Mouse (Mus musculus) frontal cortex, adult (tissue): ENCODE results near the gene Rbfox3.

Source experiments
- ATAC-seq: cut with Nextera tagmentation; 2 replicates; pipeline ENCODE4 v1.9.2; 2017; ENCODE audit warnings: mild to moderate bottlenecking, moderate library complexity, mixed read lengths; ENCODE audit not compliant: low TSS enrichment

Gene Rbfox3

DNA sequence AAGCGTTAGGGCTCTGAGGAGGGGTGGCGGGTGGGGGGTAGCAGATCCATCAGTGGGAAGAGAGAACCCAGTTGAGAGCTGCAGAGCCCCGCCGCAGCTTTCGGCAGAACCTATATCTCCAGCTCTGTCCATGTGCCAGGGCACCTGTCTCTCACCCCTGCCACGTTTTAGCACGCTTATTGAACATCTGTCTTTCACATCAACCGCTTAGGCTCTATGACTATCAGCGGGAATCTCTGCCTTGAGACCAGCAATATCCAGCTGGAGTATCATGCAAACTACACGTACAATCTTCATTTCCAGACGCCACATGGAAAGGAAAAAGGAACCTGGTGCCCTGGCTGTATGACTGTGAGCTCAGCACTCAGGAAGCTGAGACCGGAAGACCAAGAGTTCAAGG lies 182.6 kb downstream of the Rbfox3 start:
- ATAC-seq: no peak

DNA sequence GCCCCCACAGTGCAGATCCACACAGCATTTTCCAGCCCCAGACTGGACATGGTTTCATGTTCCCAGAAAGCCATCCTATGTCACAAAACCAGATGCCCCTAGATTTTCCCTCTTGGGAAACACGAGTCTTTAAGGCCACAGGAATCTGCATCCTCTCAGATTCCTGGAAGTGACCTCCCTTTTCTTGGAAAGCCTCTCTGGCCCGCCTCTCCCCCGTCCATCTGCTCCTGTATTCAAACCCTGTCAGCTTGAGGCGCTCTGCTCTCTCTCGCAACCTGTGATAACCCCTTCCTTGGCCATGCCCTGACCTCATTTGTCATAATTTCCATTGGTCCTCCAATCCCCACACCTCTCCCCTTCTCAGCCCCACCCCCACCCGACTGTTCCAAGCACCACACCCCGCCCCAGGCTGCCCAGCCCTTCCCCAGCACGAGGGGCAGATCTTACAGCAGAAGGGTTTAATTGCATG lies 183.3 kb downstream of the Rbfox3 start:
- no peak for ATAC-seq

DNA sequence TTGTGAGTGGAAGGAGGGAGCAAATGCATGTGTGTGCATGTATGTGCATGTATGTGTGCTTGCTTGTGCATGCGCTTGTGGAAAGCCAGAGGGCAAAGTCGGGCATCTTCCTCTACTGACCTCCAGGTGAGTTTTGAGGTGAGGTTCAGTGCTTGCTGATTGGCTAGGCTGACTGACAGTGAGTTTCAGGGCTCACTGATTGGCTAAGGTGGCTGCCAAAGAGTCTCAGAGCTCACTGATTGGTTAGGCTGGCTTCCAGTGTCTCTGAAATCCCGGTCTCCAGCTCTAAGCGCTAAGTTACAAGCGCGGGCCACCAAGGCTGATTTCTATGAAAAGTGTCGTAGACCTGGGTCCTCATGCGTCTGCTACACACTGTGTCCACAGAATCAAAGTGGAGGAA lies 185.0 kb downstream of the Rbfox3 start:
- ATAC-seq: no peak

DNA sequence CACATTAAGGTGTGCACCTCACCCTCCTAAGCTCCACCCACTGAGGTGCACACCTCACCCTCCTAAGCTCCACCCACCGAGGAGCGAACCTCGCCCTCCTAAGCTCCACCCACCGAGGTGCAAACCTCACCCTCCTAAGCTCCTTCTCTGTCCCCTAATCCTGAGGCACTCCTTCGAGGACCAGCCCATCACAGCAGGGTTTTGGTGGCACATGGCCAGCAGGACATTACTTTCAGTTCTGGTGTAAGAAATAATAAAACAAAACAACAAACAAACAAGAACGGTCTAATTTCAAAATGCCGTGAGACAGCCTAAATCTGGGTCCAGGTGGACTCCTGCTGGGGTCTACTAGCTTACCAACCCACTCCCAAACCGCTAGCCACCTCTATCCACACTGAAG lies 187.0 kb downstream of the Rbfox3 start:
- no peak for ATAC-seq

DNA sequence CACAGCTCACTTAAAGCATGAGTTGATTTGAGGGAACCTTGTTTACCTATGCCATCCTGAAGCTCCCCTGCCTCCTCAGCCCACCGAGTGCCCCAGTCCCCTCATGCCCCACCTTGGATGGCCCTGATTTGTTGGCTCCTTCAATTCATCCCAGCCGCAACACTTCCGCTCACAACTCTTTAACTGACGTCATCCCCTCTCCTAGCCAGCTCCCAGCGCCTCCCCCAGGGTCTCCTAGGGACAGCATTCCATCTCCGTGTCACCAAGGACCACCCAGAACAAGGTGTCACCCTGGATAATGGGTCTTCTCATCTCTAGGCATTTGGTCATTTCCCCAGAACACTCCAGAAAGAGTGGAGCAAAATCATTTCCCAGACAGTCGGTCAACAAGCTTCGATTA lies 188.2 kb downstream of the Rbfox3 start:
- no peak for ATAC-seq

DNA sequence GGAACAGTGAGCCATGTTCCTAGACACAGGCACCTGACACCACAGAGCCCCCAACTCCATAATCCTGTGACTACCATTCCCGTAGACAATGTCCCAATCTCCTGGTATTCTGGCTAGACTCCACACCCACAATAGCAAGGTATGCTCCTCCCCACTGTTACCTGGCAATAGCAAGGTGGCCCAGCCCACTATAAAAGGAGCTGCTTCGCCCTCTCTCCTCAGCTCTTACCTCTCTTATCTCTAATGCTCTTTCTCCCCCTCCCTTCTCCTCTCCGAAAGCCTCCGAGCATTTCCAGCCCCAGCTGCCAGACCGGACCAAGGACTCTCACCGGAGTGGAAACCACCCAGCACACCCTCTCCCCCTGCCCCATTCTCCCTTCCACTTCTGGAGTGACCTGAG lies 189.5 kb downstream of the Rbfox3 start:
- ATAC-seq: no peak

DNA sequence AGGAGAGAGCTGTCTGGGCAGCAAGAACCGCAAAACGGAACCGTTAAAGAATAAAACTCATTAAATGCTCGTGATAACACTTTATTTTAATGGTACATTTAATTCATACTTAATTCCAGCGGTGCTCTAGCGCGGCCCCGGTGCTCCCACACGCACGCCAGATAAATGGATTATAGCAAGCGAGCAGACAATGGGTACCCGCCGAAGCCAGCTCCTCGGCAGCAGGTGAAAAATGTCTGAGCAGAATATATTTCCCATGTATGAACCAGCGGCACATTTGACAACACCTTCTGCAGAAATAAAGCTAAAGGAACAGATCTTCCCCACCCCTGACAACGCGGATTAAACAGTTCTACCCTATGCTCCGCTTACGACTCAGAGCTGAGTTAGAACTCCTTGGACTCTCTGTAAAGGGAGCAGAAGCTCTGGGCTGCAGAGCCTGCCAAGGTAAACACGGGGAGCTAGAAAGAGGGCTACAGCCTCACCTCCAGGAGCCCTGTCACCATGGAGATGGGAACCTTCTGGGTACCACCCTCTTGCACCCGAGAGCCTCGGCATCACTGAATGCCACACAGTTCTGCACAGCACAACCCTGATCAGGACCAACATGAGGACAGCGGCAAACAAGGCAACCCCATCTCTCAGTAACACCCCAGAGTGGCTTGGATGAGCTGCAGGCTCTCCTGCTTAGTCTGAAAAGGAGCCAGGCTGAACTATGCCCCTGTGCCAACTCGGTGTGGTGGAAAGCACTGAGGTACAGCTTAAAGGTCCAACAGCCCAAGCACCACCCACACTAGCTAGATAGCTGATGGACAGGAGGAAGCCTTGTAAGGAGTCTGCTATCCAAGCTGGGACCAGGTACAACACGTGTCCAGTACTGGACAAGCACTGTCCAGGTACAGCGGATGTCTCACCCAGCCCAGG lies 196.5 kb downstream of the Rbfox3 start:
- ATAC-seq: peak; percentile 32

DNA sequence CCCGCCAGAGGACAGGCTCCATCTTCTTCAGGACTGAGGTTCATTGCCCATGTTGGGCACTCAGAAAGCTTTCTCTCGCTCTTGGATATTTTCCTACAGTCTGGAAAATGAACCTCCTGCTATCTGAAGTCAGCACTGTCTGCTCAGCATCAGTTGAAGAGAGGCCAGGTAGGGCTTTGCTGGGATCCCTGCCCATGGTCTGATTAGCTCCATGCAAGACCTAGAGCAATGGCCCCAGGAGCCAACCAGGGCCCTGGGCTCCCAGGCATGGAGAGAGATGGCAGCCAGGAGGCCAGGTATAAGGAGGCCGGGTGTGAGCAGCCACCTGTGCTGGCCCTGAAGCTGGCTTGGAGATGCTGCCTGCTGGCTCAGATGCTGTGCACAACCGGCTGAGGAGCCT lies 198.6 kb downstream of the Rbfox3 start:
- ATAC-seq: 0 out of 2 replicates have a peak, but pooled peaks have one; percentile 3

DNA sequence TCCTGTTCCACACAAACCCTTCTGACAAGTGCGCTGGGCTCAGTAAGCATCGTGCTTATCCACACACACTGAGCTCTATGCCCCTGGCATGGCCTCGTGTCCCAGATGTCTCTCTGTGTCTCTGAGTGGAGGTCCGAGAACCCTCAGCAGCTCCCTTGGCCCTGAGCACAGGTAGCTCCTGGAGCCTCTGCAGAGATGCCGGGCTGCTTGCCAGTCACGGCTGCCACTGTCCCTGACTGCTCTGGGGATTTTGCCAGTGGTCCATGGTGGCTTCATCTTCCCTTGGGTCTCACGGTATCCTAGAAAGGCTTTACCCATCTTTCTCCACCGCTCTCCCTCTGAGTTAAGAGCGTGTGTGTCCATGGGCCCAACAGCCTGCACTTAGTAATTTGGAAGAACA lies 199.3 kb downstream of the Rbfox3 start:
- no peak for ATAC-seq

DNA sequence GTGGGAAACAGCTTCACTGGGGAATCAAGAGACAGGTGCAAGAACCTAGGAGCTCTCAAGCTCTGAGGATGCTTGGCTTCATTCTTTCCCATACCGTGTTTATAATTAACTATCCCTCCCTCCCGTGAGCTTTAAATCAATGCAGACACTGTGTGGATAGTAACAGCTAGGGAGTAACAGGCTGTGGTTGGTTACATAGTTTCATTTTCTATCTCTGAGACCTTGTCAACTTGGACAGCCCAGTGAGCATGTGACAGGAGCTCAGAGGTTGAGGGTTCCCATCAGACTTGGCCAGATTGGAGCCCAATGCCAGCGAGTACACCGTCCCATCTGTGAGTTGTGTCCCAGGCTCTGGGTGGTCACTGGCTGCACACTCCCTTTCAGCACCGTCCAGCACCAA lies 201.4 kb downstream of the Rbfox3 start:
- ATAC-seq: no peak

DNA sequence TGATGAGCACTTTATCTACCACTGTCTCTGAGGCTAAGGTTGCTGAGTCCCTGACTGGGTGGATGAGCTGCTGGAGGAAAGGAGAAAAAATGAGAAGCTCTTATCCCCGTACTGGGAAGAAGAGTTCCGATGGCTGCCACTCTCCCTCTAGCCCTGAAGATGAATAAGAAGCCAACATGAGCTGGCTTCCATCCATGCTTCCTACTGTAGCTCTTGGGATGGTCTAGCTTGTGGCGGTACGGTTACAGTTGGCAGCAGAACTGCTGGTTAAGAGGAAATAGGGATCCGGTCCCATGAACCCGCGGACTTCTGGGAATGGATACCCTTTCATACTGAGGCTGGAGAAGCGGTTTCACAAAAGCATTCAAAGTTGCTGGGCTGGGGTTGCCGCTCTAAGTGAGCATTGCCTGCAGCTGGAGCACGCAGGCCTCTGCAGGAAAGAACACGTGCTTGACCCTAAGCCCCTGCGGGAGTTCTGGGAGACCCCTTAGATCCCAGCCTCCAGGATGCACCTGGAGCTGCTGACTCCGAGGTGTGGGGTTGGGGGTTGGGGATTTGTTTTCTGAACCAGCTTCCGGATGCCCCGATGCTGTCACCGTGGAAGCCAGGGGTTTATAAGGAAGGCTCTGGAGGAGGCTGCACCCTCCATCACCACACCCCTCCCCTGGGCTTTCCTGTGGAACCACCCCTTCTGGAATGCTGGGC lies 215.0 kb downstream of the Rbfox3 start:
- ATAC-seq: no peak

DNA sequence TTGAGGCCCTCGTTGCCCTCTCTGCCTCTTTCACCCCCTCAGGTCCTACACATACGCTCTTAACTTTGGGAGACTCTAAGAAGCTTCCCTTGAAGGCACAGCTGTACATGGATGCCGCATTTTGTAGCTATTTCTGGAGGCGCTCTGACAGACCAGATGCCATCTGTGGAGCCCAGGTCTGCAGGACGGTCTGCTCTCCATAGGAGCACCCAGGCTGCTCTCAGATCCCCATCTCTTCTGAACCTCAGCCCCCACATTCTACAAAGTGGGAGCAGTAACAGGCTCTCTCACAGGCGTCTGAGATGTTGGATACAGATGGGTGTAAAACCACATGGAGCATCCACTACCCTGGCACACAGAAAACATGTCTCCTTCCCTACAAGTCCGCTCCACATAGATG lies 218.1 kb downstream of the Rbfox3 start:
- ATAC-seq: peak; percentile 34; the same call in 1 of the 2 replicates

DNA sequence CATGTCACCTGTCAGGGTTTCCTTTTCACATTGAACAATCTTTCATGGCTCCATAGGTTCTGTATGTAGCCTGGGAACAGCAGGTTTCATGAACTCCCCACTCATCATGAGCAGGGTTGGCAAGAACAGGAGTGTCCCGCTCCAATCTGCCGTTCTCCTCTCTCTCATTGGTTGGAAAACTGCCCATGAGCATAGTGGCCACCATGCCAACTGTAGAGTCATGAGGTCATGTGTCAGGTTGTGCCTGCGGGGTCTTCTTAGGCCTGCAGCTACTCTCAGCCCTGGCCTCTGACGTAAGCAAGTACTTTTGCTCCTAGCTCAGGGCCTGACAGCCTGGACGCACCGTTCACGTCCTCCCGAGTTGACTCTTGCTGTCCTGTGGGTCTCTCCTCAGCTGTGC lies 221.1 kb downstream of the Rbfox3 start:
- ATAC-seq: no peak

DNA sequence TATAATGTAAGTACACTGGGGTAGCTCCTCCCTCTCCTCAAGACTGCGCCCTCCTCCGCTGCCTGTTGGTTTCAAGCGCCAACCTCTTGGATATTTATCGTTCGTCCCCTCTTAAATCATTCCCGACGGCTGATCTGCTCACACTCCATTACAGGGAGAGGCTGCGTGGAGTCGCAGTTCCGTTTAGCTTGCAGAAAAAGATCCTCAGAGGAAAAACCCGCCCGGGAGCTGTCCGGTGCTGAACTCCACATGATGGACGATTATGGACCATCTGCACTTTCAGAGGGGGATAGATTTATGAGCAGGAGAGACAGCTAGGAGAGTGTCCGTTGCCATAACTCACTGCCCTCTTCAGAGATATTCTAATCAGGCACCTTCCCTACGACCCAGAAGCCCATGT lies 226.0 kb downstream of the Rbfox3 start:
- no peak for ATAC-seq

DNA sequence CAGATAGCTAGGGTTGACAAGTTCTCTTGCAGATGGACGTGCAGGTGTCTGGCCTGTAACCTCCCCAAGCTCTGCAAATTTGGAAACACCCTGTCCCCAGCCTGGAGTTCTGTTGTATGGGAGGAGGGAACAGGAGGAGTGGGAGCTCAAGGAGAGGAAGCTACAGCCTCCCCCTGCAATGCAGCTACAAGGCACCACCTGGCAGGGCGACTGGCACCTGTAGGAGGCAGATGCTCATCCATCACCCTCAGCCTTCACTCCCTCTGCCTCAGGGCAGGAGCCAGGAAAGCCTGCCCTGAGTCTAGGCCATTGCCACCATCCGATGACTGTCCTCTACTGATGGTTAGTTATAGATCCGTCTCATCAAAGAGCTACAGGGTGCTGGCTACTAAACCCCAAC lies 226.7 kb downstream of the Rbfox3 start:
- peak; percentile 20; the same call in 1 of the 2 replicates for ATAC-seq

DNA sequence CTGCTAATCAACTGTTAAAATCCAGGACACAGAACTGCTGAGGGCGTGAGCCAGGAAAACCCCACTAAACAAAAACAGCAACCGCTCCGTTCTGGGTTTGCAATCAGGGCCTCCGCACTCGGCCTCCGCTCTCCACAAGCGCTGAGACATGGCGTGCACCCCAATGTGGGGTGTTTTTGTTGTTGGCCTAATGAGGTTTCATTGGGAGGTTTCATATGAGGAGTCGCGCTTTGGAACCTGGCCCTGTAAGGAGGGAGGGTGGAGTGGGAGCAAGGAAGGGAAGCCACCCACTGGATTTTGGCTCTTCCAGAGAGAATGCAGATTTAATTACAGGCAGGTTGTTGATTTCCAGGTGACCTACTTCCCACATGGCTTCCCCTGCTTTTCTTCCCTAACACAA lies 230.7 kb downstream of the Rbfox3 start:
- ATAC-seq: peak; percentile 18; the same call in 1 of the 2 replicates

DNA sequence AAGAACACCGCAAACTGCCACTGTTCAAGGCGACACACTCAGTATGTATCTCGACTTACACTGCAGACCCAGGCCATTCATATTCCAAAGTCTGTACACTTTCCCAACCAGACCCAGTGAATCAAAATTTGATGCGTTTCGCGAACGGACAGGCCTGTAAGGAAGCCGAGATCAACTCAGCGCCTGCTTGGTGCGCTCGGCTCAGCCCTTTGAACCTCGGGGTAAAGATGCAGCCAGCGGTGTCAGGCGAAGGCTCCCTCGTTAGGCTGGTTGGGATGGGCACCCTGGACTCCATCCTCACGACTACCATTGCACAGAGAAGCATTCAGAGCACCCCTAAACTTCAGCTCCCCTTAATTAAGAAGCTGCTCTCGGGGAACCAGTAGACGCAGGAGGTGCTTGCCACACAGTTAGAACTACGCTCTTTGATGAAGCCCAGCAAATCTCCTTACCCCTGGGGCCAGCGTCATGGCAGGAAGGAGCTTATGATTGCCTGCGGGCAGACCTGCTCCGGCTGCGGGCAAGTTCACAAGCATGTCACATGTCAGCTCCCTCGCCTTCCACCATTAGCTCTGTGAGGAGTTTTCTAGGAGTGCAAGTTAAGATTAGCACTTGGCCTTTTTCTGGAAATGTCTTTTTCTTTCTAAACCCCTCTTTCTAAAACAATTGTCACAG lies 231.5 kb downstream of the Rbfox3 start:
- ATAC-seq: no peak

DNA sequence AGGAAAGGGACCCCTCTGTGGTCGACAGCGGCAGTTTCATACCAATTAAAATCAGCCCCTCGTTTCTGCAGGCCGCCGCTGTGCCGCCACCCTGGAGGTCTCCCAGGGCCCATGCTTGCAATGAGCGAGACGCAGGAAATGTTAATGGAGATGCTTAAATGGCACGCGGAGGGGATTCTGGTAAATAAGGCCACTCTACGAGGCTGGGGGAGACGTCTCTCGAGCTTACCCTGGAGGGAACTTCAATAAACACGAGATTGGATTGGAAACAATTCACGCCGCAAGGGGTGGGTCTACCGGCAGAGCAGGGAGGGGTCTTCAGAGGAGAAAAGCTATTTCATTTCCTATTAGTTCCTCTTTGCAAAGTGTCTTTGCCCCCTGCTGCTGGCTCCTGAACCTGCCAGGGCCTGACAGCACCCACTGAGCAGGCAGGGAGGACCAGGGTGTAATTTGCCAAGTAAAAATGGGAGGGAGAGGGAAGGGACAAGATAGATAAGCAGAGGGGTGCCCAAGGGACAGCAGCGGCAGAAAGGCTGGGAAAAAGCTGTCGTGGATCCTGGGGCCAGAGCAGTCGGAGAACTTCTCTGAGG lies 232.8 kb downstream of the Rbfox3 start:
- no peak for ATAC-seq

DNA sequence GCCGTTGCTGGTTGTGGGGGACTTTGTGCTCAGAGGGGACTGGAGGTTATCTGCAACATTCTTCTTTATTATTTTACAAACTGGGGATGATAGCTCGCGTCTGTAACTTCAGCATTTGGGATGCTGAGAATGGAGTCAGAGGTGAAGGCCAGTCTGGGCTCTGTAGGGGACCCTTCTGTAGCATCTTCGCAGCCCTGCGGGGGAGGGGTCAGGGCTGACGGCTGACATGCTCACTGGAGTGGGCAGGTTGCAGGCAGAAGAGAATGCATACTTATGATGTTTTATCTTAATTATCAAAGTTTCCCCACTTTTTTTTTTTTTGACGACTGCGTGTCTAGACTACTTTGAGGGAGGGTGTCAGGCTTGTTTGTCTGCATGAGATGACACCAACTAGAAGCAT lies 234.1 kb downstream of the Rbfox3 start:
- ATAC-seq: no peak

DNA sequence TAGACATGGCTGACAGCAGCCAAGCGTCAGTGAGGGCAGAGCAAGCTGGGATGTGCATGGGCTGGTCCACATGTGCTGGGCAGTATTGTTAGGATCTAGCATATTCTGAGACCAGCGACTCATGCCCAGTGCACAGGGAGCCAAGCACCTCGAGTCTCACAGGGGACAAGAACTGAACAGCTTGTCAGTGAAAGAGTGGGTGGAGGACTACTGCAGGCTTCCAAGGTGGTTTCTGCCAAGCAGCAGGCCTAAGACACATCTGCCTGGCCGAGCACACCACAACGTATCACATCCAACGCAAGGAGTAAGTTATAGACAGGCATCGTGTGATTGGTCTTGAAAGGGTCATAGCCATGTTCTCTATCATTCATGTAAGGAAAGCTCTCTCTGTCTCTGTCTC lies 235.0 kb downstream of the Rbfox3 start:
- peak; percentile 55 for ATAC-seq

DNA sequence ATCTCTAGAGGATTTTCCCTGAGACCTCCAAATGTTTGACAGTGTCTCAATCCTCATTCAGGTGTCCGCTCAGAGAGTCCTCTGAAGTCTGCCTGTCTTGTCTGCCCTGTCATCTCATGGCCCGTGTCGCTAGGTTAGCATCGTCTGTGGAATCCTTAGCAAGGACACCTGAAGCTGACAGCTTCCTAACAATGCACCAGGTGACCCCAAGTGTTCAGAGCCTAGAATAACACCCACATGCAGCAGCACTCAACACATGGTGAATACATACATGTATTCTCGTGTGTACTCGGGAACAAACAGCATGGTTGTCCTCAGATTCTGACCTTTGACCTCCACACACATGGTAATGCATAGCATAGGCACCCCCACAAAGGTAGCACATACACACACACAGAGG lies 239.4 kb downstream of the Rbfox3 start:
- ATAC-seq: no peak

DNA sequence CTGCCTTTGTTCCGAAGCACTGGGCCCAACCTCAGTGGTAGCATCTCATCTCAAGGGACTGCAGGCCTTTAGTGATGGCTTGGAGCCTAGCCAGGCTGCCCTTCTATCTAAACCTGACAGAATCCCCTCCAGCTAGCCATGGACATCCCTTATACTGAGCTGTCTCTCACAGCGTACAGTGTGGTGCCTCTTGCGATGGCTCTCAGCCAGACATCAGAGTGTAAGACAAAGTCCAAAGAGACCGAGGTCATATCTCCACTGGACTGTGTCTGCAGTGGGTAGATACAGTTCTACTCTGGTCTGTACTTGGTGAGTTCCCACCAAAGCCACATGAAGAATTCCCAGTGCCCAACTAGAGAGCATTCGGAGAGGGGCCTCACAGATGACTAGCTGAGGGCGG lies 240.2 kb downstream of the Rbfox3 start:
- ATAC-seq: no peak
